In genomic region chr15:89195690-89196312, GRCm38 (mm10) we compare ENCODE assay signal across 7 mouse cellular contexts. TPM values are rescaled to one million over a fixed set of nuclear protein-coding genes. Genes with fewer than 3 reads are reported as not detected.
A peak's percentile ranks its signal among the peaks of the same experiment; 100 is the strongest.
DNase-seq lines count a peak whose midpoint lies in the region; ATAC-seq lines count a peak whose summit lies in the region.

No protein-coding gene starts in this region.

- DNase-seq in adrenal gland, adult 18-20 months (ENCODE audit: low spot score in 2 of 2), result peak; percentile 87 to 89
- DNase-seq in embryo, embryonic 10.5 days (ENCODE audit: low spot score), result peak; percentile 94
- DNase-seq in gastrocnemius, postnatal 25 days, result peak; percentile 91
- DNase-seq in limb, embryonic 10.5 days (ENCODE audit: low spot score), result peak; percentile 88
- peak; percentile 84 for DNase-seq in spleen, adult 12 weeks (ENCODE audit: low spot score)

- H3K4me1 ChIP-seq in intestine, embryonic 15.5 days (replicated peaks), result peaks cover 14% of the 10 kb centered on the region
- peaks cover 19% of the 10 kb centered on the region for H3K4me1 ChIP-seq in limb, embryonic 10.5 days
- H3K4me1 ChIP-seq in midbrain, embryonic 12.5 days, result peaks cover 16% of the 10 kb centered on the region

- under 1% methylated on average over 25 of the region's 25 CpGs for WGBS in intestine, embryonic 15.5 days
- 1% methylated on average over 25 of the region's 25 CpGs for WGBS in limb, embryonic 10.5 days
- WGBS in midbrain, embryonic 12.5 days, result under 1% methylated on average over 25 of the region's 25 CpGs

- peak overlapping the region; percentile 92 for H3K27ac ChIP-seq in intestine, embryonic 15.5 days
- H3K27ac ChIP-seq in limb, embryonic 10.5 days, result peak overlapping the region; percentile 99
- peak overlapping the region; percentile 96 for H3K27ac ChIP-seq in midbrain, embryonic 12.5 days (replicated peaks)

- peak overlapping the region; percentile 71 for H3K9ac ChIP-seq in intestine, embryonic 15.5 days
- H3K9ac ChIP-seq in midbrain, embryonic 12.5 days (replicated peaks), result peak overlapping the region; percentile 99

- H3K9me3 ChIP-seq in intestine, embryonic 15.5 days, result no peaks in the 10 kb centered on the region
- no peaks in the 10 kb centered on the region for H3K9me3 ChIP-seq in limb, embryonic 10.5 days (replicated peaks)
- H3K9me3 ChIP-seq in midbrain, embryonic 12.5 days, result no peaks in the 10 kb centered on the region

- no peaks in the 10 kb centered on the region for H3K27me3 ChIP-seq in intestine, embryonic 15.5 days (replicated peaks)
- no peaks in the 10 kb centered on the region for H3K27me3 ChIP-seq in limb, embryonic 10.5 days (ENCODE audit: low read depth, poor library complexity, severe bottlenecking)
- H3K27me3 ChIP-seq in midbrain, embryonic 12.5 days, result no peaks in the 10 kb centered on the region

- H3K4me2 ChIP-seq in intestine, embryonic 15.5 days (replicated peaks), result peak overlapping the region; percentile 82
- peak overlapping the region; percentile 64 for H3K4me2 ChIP-seq in midbrain, embryonic 12.5 days (replicated peaks)

- peak; percentile 98 for ATAC-seq in intestine, embryonic 15.5 days
- ATAC-seq in midbrain, embryonic 12.5 days (ENCODE audit: low FRiP score, low read depth), result peak; percentile 92

- no peaks in the 10 kb centered on the region for H3K36me3 ChIP-seq in intestine, embryonic 15.5 days
- peaks cover 19% of the 10 kb centered on the region for H3K36me3 ChIP-seq in limb, embryonic 10.5 days
- H3K36me3 ChIP-seq in midbrain, embryonic 12.5 days, result peaks cover 5% of the 10 kb centered on the region

- H3K4me3 ChIP-seq in intestine, embryonic 15.5 days (replicated peaks), result peak overlapping the region; percentile 59
- H3K4me3 ChIP-seq in limb, embryonic 10.5 days, result peak overlapping the region; percentile 88
- H3K4me3 ChIP-seq in midbrain, embryonic 12.5 days, result peak overlapping the region; percentile 89

RNA-seq across cellular contexts. Expression of gene Dennd6b, which starts 0.5 kb away (rescaled TPM):
- 1 to 10 TPM; 5.2 to 5.4 TPM for total RNA-seq in adrenal gland, adult 18-20 months (2021)
- 1 to 10 TPM; 6.6 to 8.4 TPM for total RNA-seq in gastrocnemius, postnatal 25 days (2021)
- polyA plus RNA-seq in intestine, embryonic 15.5 days (2015; fragmentation: Nextera tagmentation; extraction: Ambion mirVana), result 12.1 and 13.1 TPM in 2 replicates
- polyA plus RNA-seq in limb, embryonic 10.5 days (2016; fragmentation: Nextera tagmentation; extraction: Ambion mirVana), result 21.2 and 27.5 TPM in 2 replicates
- 53.3 and 58.6 TPM in 2 replicates for polyA plus RNA-seq in midbrain, embryonic 12.5 days (2016; fragmentation: Nextera tagmentation; extraction: Ambion mirVana)

RNA-seq across cellular contexts. Expression of gene Plxnb2, which starts 15.2 kb away (rescaled TPM):
- 100 to 1,000 TPM in 1 of 2 experiments, 10 to 100 TPM in 1; 84.0 to 113 TPM for total RNA-seq in adrenal gland, adult 18-20 months (2021)
- total RNA-seq in gastrocnemius, postnatal 25 days (2021), result 10 to 100 TPM in 1 of 2 experiments, 1 to 10 TPM in 1; 8.5 to 11.9 TPM
- polyA plus RNA-seq in intestine, embryonic 15.5 days (2015; fragmentation: Nextera tagmentation; extraction: Ambion mirVana), result 107 and 118 TPM in 2 replicates
- 147 and 162 TPM in 2 replicates for polyA plus RNA-seq in limb, embryonic 10.5 days (2016; fragmentation: Nextera tagmentation; extraction: Ambion mirVana)
- polyA plus RNA-seq in midbrain, embryonic 12.5 days (2016; fragmentation: Nextera tagmentation; extraction: Ambion mirVana), result 164 and 170 TPM in 2 replicates

RNA-seq across cellular contexts. Expression of gene Ppp6r2, which starts 15.6 kb away (rescaled TPM):
- total RNA-seq in adrenal gland, adult 18-20 months (2021), result 10 to 100 TPM; 46.6 to 48.3 TPM
- total RNA-seq in gastrocnemius, postnatal 25 days (2021), result 10 to 100 TPM; 71.1 to 72.5 TPM
- 21.6 and 23.9 TPM in 2 replicates for polyA plus RNA-seq in intestine, embryonic 15.5 days (2015; fragmentation: Nextera tagmentation; extraction: Ambion mirVana)
- 15.4 and 21.2 TPM in 2 replicates for polyA plus RNA-seq in limb, embryonic 10.5 days (2016; fragmentation: Nextera tagmentation; extraction: Ambion mirVana)
- polyA plus RNA-seq in midbrain, embryonic 12.5 days (2016; fragmentation: Nextera tagmentation; extraction: Ambion mirVana), result 63.7 and 68.5 TPM in 2 replicates

RNA-seq across cellular contexts. Expression of gene Mapk11, which starts 46.4 kb away (rescaled TPM):
- total RNA-seq in adrenal gland, adult 18-20 months (2021), result 1 to 10 TPM; 3.7 to 3.8 TPM
- total RNA-seq in gastrocnemius, postnatal 25 days (2021), result 1 to 10 TPM in 1 of 2 experiments, under 1 TPM in 1; 0.67 to 2.1 TPM
- polyA plus RNA-seq in intestine, embryonic 15.5 days (2015; fragmentation: Nextera tagmentation; extraction: Ambion mirVana), result 5.8 and 6.0 TPM in 2 replicates
- polyA plus RNA-seq in limb, embryonic 10.5 days (2016; fragmentation: Nextera tagmentation; extraction: Ambion mirVana), result 20.3 and 21.8 TPM in 2 replicates
- polyA plus RNA-seq in midbrain, embryonic 12.5 days (2016; fragmentation: Nextera tagmentation; extraction: Ambion mirVana), result 45.7 and 50.2 TPM in 2 replicates

RNA-seq across cellular contexts. Expression of gene Mapk12, which starts 55.3 kb away (rescaled TPM):
- 1 to 10 TPM; 8.4 to 9.6 TPM for total RNA-seq in adrenal gland, adult 18-20 months (2021)
- total RNA-seq in gastrocnemius, postnatal 25 days (2021), result 100 to 1,000 TPM; 140 to 157 TPM
- polyA plus RNA-seq in intestine, embryonic 15.5 days (2015; fragmentation: Nextera tagmentation; extraction: Ambion mirVana), result 3.6 and 4.2 TPM in 2 replicates
- 21.5 and 26.4 TPM in 2 replicates for polyA plus RNA-seq in limb, embryonic 10.5 days (2016; fragmentation: Nextera tagmentation; extraction: Ambion mirVana)
- 14.5 and 20.1 TPM in 2 replicates for polyA plus RNA-seq in midbrain, embryonic 12.5 days (2016; fragmentation: Nextera tagmentation; extraction: Ambion mirVana)

Comparison
In these comparisons a context has a peak if more than half of its experiments do, and no peak if none do; other contexts are left out.
1. Peak in every context shown above with its lines: DNase-seq, ATAC-seq, H3K4me3 ChIP-seq and H3K27ac ChIP-seq.